Mouse (Mus musculus): Measurements from ENCODE around the gene Shprh. TPM values are rescaled to one million over a fixed set of nuclear protein-coding genes. Genes with fewer than 3 reads are reported as not detected.
"Not testable (repeated sequence)": the region's sequence is repeated elsewhere in the genome, so short reads cannot be mapped to it uniquely, and the experiment has no call there.

Gene Shprh
- polyA plus RNA-seq, 1 experiment from 2014 or later = 24.1 TPM

DNA sequence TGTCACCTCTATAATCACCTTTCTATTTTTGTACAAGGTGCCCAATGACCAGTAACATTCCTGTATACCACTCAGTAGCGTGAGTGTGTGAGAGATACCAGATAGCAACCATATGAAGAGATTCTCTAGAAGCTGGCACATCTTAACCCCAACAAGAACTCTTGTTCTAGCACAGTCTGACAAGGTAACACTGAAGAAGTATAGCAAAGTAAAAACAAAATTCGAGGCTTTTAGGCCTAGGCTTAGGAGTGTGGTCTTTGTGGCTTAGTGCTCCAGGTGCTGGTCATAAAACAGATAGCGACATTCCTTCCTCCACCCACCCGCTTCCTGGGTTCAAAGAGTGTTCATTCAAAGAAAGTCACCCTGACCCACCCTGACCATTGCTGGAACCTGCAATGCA is 104.4 kb downstream of the Shprh start:
- not testable (repeated sequence) for H3K36me3 ChIP-seq (ENCODE audit: poor library complexity, severe bottlenecking); ATAC-seq; H3K9me3 ChIP-seq (replicated peaks); H3K27me3 ChIP-seq; H3K4me1 ChIP-seq; H3K27ac ChIP-seq; H3K4me3 ChIP-seq; H3K4me2 ChIP-seq; H3K9ac ChIP-seq
- 90% methylated on average over 4 of the region's 4 CpGs for WGBS

DNA sequence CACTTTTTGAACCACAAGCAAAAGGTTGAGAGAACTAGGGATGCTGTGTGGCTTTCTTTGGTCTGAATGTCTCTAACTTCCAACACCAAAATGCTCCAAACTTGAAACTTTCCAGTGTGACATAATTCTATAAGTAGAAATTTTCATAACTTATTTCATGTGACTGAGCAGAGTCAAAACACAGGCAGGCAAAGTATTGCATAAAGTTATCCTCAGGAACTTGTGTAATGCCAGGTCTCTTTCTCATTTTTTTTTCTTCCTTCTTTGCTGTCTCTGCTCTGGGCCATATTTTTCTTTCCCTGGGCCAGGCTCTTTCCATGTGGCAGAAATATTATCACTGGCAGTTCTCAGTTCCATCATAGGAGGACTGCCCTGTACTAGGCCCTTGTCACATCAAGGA is 110.9 kb downstream of the Shprh start:
- Histone ChIP-seq H3K36me3 (ENCODE audit: poor library complexity, severe bottlenecking) (no peaks in the 10 kb centered on the region), H3K4me1 (no peaks in the 10 kb centered on the region), H3K9me3 (replicated peaks) (no peaks in the 10 kb centered on the region), H3K4me3 (no peak overlapping the region), H3K27ac (no peak overlapping the region), H3K27me3 (no peaks in the 10 kb centered on the region), H3K4me2 (no peak overlapping the region), H3K9ac (no peak overlapping the region)
- no peak for ATAC-seq

DNA sequence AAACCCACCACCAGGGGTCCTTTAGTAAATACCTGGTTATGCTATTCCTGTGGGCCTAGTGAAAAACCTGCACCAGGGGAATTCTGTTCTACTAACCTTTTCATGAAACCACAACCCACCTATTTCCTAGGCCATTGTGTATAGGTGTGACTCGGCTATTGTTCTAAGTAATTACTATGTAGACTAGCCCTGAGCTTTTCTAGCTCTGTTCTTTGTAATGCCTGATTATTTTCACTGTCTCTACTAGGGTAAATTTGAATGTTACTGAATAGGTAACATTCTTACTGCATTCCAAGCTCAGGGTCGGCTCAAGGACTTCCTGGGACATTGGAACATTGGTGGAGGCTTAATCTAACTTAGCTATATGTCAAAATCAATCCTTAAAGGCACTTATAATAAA is 113.1 kb downstream of the Shprh start:
- H3K27me3 ChIP-seq; H3K4me3 ChIP-seq; H3K9ac ChIP-seq; H3K4me1 ChIP-seq; ATAC-seq; H3K9me3 ChIP-seq (replicated peaks); H3K4me2 ChIP-seq; H3K27ac ChIP-seq; H3K36me3 ChIP-seq (ENCODE audit: poor library complexity, severe bottlenecking): not testable (repeated sequence)
- 76% methylated on average over 2 of the region's 2 CpGs for WGBS

DNA sequence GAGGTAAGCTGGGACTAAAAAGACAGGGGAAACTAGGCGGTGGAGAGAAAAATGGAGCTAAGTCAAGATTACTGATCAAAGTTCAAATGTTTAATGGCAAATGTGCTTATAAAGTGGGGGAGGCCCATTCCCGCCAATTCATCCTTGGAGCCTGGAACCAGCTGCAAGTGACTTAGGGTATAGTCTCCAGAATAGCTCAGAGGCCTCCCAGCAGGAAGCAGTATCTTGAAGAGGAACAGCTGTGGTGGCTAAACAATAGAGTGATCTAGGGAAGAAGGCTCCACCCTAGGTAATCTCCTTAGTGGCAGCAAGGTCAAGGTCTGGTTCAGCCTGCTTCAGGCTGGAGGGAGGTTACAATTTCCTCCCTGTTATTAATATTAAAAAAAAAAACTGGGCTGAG is 114.6 kb downstream of the Shprh start:
- not testable (repeated sequence) for H3K9me3 ChIP-seq (replicated peaks); H3K9ac ChIP-seq; ATAC-seq; H3K36me3 ChIP-seq (ENCODE audit: poor library complexity, severe bottlenecking); H3K27ac ChIP-seq; H3K4me3 ChIP-seq; H3K4me2 ChIP-seq; H3K4me1 ChIP-seq; H3K27me3 ChIP-seq
- 80% methylated on average over 2 of the region's 2 CpGs for WGBS

Other genes starting within 250 kb of the Shprh start
- 2.6 and 3.9 TPM in 2 replicates for gene Grm1, start 67.1 kb upstream of the Shprh start, polyA plus RNA-seq (2015; fragmentation: Nextera tagmentation; extraction: Ambion mirVana)
- 30.7 and 33.4 TPM in 2 replicates for gene Fbxo30, start 131.9 kb downstream of the Shprh start, polyA plus RNA-seq (2015; fragmentation: Nextera tagmentation; extraction: Ambion mirVana)
- gene Epm2a, start 194.0 kb downstream of the Shprh start, polyA plus RNA-seq (2015; fragmentation: Nextera tagmentation; extraction: Ambion mirVana) = 0.30 and 0.36 TPM in 2 replicates